Mouse (Mus musculus): ENCODE results near the gene Stx3. TPM values are rescaled to one million over a fixed set of nuclear protein-coding genes. Genes with fewer than 3 reads are reported as not detected.

The Stx3 gene
- 1 to 10 TPM; 2.9 to 4.5 TPM for polyA plus RNA-seq (2017; shearing (Covaris generic))

GRCm38 (mm10) chr19:11819143-11819700 is at the start of gene Stx3:
Stx3 (minus strand) TSS chr19:11819403.

GRCm38 (mm10) chr19:11860966-11861365 is 41.8 kb upstream of the Stx3 start, which contains the start of gene Olfr1418:
Olfr1418 (minus strand) TSS chr19:11861066.

GRCm38 (mm10) chr19:11839119-11839518 is 19.9 kb upstream of the Stx3 start, which contains the start of gene Olfr1417:
Olfr1417 (minus strand) TSS chr19:11839219.

DNA sequence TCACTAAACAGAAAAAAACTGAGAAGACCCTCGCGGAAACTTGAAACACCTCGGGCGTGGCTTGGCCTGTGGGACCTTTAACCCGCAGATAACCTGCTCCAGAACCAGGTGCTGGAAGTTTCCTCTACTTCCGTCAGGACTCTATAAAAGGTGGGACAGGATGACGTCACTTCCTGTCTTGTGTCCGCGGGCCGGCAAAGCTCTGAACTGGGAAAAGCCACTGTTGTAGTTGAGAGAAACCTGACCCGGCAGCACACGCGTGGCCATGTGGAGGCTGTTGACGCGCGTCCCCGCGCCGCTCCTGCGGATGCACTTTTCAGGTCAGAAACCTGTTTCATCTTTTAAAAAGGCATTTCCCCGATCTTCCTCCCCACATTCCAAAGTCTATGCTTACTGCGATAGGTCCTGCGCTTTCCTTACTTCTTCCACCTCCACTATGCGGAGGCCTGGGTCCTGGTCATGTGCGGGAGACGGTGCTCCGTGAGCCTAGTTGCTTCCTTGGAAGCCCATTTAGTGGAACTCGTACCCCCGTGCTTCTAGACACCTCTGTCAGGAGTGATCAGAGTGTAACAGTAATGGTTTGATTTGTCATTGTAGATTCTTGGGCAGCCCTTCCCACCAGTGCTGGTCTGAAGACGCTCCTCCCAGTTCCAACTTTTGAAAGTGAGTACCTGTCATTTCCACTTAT is 48.9 kb downstream of the Stx3 start, which contains the start of gene Mrpl16:
Mrpl16 (plus strand) TSS at position 187 of the 688 bp plus-strand sequence.

GRCm38 (mm10) chr19:11747298-11747697 is 71.9 kb downstream of the Stx3 start, which contains the start of gene Gif:
Gif (plus strand) TSS chr19:11747554.

Other genes starting within 250 kb of the Stx3 start
- gene Ms4a6d, start 214.6 kb downstream of the Stx3 start, polyA plus RNA-seq (2017; shearing (Covaris generic)), result 10 to 100 TPM in 1 of 2 experiments, 1 to 10 TPM in 1; 9.6 to 13.4 TPM
- under 1 TPM; 0.31 to 0.35 TPM for gene Ms4a2, start 195.7 kb downstream of the Stx3 start, polyA plus RNA-seq (2017; shearing (Covaris generic))
- under 1 TPM in 1 of 2 experiments, not detected in 1; 0.77 TPM for gene Ms4a3, start 178.6 kb downstream of the Stx3 start, polyA plus RNA-seq (2017; shearing (Covaris generic))
- gene Oosp2, start 158.8 kb downstream of the Stx3 start, polyA plus RNA-seq (2017; shearing (Covaris generic)), result not detected
- under 1 TPM in 1 of 2 experiments, not detected in 1; 0.55 TPM for gene Oosp1, start 128.3 kb downstream of the Stx3 start, polyA plus RNA-seq (2017; shearing (Covaris generic))
- gene Oosp3, start 122.3 kb downstream of the Stx3 start, polyA plus RNA-seq (2017; shearing (Covaris generic)), result under 1 TPM; 0.41 to 0.78 TPM
- gene Gif, start 71.8 kb downstream of the Stx3 start, polyA plus RNA-seq (2017; shearing (Covaris generic)), result under 1 TPM in 1 of 2 experiments, not detected in 1; 0.18 TPM
- gene Mrpl16, start 49.0 kb downstream of the Stx3 start, polyA plus RNA-seq (2017; shearing (Covaris generic)), result 10 to 100 TPM; 38.2 to 43.8 TPM
- gene Olfr1417, start 19.8 kb upstream of the Stx3 start, polyA plus RNA-seq (2017; shearing (Covaris generic)), result under 1 TPM in 1 of 2 experiments, not detected in 1; 0.10 TPM
- gene Olfr1418, start 41.7 kb upstream of the Stx3 start, polyA plus RNA-seq (2017; shearing (Covaris generic)), result under 1 TPM in 1 of 2 experiments, not detected in 1; 0.22 TPM
- gene Olfr1419, start 55.7 kb upstream of the Stx3 start, polyA plus RNA-seq (2017; shearing (Covaris generic)), result not detected
- 1 to 10 TPM in 1 of 2 experiments, under 1 TPM in 1; 0.30 to 1.8 TPM for gene Olfr1420, start 67.2 kb upstream of the Stx3 start, polyA plus RNA-seq (2017; shearing (Covaris generic))
- gene Patl1, start 93.0 kb upstream of the Stx3 start, polyA plus RNA-seq (2017; shearing (Covaris generic)), result 10 to 100 TPM; 21.5 to 22.6 TPM
- gene Osbp, start 146.5 kb upstream of the Stx3 start, polyA plus RNA-seq (2017; shearing (Covaris generic)), result 10 to 100 TPM; 43.6 to 64.9 TPM
- gene Olfr1423, start 221.9 kb upstream of the Stx3 start, polyA plus RNA-seq (2017; shearing (Covaris generic)), result under 1 TPM in 1 of 2 experiments, not detected in 1; 0.16 TPM
- gene Olfr1424, start 243.3 kb upstream of the Stx3 start, polyA plus RNA-seq (2017; shearing (Covaris generic)), result under 1 TPM in 1 of 2 experiments, not detected in 1; 0.66 TPM

Measured in inflammation-experienced regulatory T-cells (primary cell).